Mouse (Mus musculus) midbrain, embryonic 11.5 days (tissue): ENCODE measurements around the gene Gm20696. TPM values are rescaled to one million over a fixed set of nuclear protein-coding genes. Genes with fewer than 3 reads are reported as not detected.
A peak's percentile ranks its signal among the peaks of the same experiment; 100 is the strongest.

Experiments
- ATAC-seq: fragments of 200-750 bp; cut with Nextera tagmentation; 2 replicates; pipeline ENCODE4 v1.8.0; 2017; ENCODE audit warnings: moderate TSS enrichment, moderate library complexity; ENCODE audit not compliant: low FRiP score
- DNase-seq: peaks from one replicate; pipeline ENCODE4 v3.0.0; 2015; ENCODE audit warnings: low spot score; ENCODE audit errors: missing footprints
- H3K27ac ChIP-seq: fragments of 300-500 bp; sonication (generic); 2 replicates; pipeline ENCODE4 v1.5.1; 2014; ENCODE audit warnings: low read depth, low read length
- H3K27me3 ChIP-seq: fragments of 300-500 bp; sonication (generic); 2 replicates; pipeline ENCODE4 v1.6.1; 2014; ENCODE audit warnings: mild to moderate bottlenecking, low read length, moderate library complexity, mixed read lengths; ENCODE audit not compliant: control insufficient read depth, insufficient read depth
- H3K36me3 ChIP-seq: fragments of 300-500 bp; sonication (generic); 2 replicates; pipeline ENCODE4 v1.6.1; 2014; ENCODE audit warnings: mild to moderate bottlenecking, low read length, moderate library complexity, mixed read lengths; ENCODE audit not compliant: control insufficient read depth, insufficient read depth
- H3K4me1 ChIP-seq: fragments of 300-500 bp; sonication (generic); 2 replicates; pipeline ENCODE4 v1.6.1; 2014; ENCODE audit warnings: low read length; ENCODE audit not compliant: control insufficient read depth, insufficient read depth
- H3K4me2 ChIP-seq: fragments of 300-500 bp; sonication (generic); 2 replicates; pipeline ENCODE4 v1.6.1; 2014; ENCODE audit warnings: mild to moderate bottlenecking, moderate library complexity
- H3K4me3 ChIP-seq: fragments of 300-500 bp; sonication (generic); 2 replicates; pipeline ENCODE4 v1.5.1; 2014; ENCODE audit warnings: low read depth, low read length
- H3K9ac ChIP-seq: fragments of 300-500 bp; sonication (generic); 2 replicates; pipeline ENCODE4 v1.6.1; 2014; ENCODE audit warnings: low read length
- H3K9me3 ChIP-seq: fragments of 300-500 bp; sonication (generic); 2 replicates; pipeline ENCODE4 v1.6.1; 2016; ENCODE audit warnings: low read length; ENCODE audit not compliant: control insufficient read depth
- WGBS: fragments of 180-500 bp; shearing (Covaris S2); extraction: QIAGEN DNeasy Blood & Tissue Kit; methylation state at CpG from one replicate; pipeline ENCODE4 v1.1.7; 2014; 5-methylcytosine and 5-hydroxymethylcytosine counted together
- polyA plus RNA-seq: library from polyadenylated mRNA; unstranded; fragments of >200 nt; fragmentation: Nextera tagmentation; extraction: Ambion mirVana; gene quantifications from 2 replicates; pipeline ENCODE4 v1.2.1, GENCODE M21; 2014

Gm20696 gene
- polyA plus RNA-seq, 1 experiment from 2014 or later: 3.4 TPM

- Histone ChIP-seq H3K9ac (no peak overlapping the region), H3K27me3 (no peaks in the 10 kb centered on the region), H3K27ac (no peak overlapping the region), H3K36me3 (no peaks in the 10 kb centered on the region), H3K4me3 (peak overlapping the region; percentile 3; the same call in 1 of the 2 replicates), H3K9me3 (no peaks in the 10 kb centered on the region), H3K4me1 (peaks cover 17% of the 10 kb centered on the region), H3K4me2 (peak overlapping the region; percentile 94; the same call in 1 of the 2 replicates)
- WGBS: 4% methylated on average over 4 of the region's 4 CpGs
- ATAC-seq (no peak), DNase-seq (peak; percentile 89)
Observed at GRCm38 (mm10) chr6:99519052-99519451, 147.5 kb downstream of the Gm20696 start.

DNA sequence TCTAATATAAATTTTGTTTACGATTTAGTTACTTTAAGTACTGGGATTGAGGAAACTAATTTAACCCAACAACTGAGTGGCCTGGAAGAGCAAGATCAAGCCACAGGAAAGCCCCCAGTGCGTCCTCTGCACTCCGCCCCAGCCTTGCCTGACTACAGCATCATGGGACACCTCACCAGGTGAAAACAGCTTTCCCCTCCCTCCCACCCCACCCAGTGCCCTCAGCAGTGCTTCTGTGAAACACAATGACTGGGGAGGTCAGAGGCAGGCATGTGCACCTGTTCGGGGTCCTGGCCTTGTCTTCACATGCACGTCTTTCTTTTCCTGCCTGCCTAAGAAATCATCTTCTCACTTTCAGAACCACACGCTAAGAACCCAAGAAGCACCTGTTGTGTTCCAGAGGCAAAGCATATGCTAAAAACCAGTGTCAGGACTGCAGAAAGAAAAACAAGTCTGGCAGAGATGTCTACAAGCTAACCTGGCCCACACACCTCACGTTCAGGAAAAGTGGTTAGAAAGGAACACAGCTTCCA, 150.9 kb downstream of the Gm20696 start:
- ATAC-seq (no peak), DNase-seq (no peak)
- Histone ChIP-seq H3K4me3 (no peak overlapping the region), H3K4me1 (peaks cover 17% of the 10 kb centered on the region), H3K9ac (no peak overlapping the region), H3K27me3 (no peaks in the 10 kb centered on the region), H3K4me2 (no peak overlapping the region), H3K27ac (no peak overlapping the region), H3K9me3 (no peaks in the 10 kb centered on the region), H3K36me3 (no peaks in the 10 kb centered on the region)
- 71% methylated on average over 7 of the region's 7 CpGs for WGBS

- Histone ChIP-seq H3K4me1 (peaks cover 17% of the 10 kb centered on the region), H3K4me2 (no peak overlapping the region), H3K9me3 (no peaks in the 10 kb centered on the region), H3K27me3 (no peaks in the 10 kb centered on the region), H3K27ac (no peak overlapping the region), H3K9ac (no peak overlapping the region), H3K4me3 (no peak overlapping the region), H3K36me3 (no peaks in the 10 kb centered on the region)
- ATAC-seq (no peak), DNase-seq (no peak)
- 52% methylated on average over 6 of the region's 6 CpGs for WGBS
Observed at GRCm38 (mm10) chr6:99511862-99512261, 154.7 kb downstream of the Gm20696 start.

GRCm38 (mm10) chr6:99509189-99509592, 157.4 kb downstream of the Gm20696 start:
- no peak overlapping the region for H3K9ac ChIP-seq
- H3K4me3 ChIP-seq: no peak overlapping the region
- H3K4me2 ChIP-seq: no peak overlapping the region
- H3K9me3 ChIP-seq: no peaks in the 10 kb centered on the region
- no peak overlapping the region for H3K27ac ChIP-seq
- peaks cover 10% of the 10 kb centered on the region for H3K4me1 ChIP-seq
- WGBS: 88% methylated on average over 9 of the region's 9 CpGs
- ATAC-seq: no peak
- H3K27me3 ChIP-seq: no peaks in the 10 kb centered on the region
- no peak for DNase-seq
- 0 out of 2 replicates have a peak, but pooled peaks cover 3% of the 10 kb centered on the region for H3K36me3 ChIP-seq

- no peak overlapping the region for H3K27ac ChIP-seq
- no peak overlapping the region for H3K4me2 ChIP-seq
- H3K4me3 ChIP-seq: no peak overlapping the region
- peaks cover 10% of the 10 kb centered on the region for H3K4me1 ChIP-seq
- H3K9ac ChIP-seq: no peak overlapping the region
- no peak for ATAC-seq
- H3K9me3 ChIP-seq: no peaks in the 10 kb centered on the region
- no peak for DNase-seq
- H3K36me3 ChIP-seq: peaks cover 6% of the 10 kb centered on the region; the same call in 1 of the 2 replicates
- H3K27me3 ChIP-seq: no peaks in the 10 kb centered on the region
- WGBS: 91% methylated on average over 6 of the region's 6 CpGs
Observed at GRCm38 (mm10) chr6:99506816-99507215, 159.8 kb downstream of the Gm20696 start.

DNA sequence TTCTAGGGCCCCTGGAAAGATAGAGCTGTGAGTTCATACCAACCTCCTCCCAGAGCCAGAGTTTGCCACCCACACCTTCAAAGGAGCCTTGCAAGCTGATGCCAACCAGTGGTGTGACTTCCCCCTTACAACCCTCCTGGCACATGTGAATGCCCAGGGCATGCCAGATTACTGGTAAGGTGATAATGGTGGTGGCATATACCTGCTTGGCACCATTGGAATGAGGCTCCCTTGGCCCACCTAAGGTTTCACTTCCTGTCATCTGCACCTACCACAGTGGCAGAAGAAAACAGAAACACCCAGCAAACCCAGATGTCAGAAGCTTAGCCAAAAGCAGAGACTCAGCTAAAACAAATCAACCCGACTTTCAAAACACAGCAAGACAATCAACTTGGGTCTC, 162.9 kb downstream of the Gm20696 start:
- Histone ChIP-seq H3K36me3 (peaks cover 6% of the 10 kb centered on the region; the same call in 1 of the 2 replicates), H3K9me3 (no peaks in the 10 kb centered on the region)
- no peak for DNase-seq

GRCm38 (mm10) chr6:99502727-99503126, 163.9 kb downstream of the Gm20696 start:
- no peak for DNase-seq
- Histone ChIP-seq H3K4me1 (no peaks in the 10 kb centered on the region), H3K9ac (no peak overlapping the region), H3K36me3 (peaks cover 6% of the 10 kb centered on the region; the same call in 1 of the 2 replicates), H3K4me2 (no peak overlapping the region), H3K4me3 (no peak overlapping the region), H3K27ac (no peak overlapping the region), H3K9me3 (no peaks in the 10 kb centered on the region), H3K27me3 (no peaks in the 10 kb centered on the region)
- no peak for ATAC-seq
- WGBS: 89% methylated on average over 2 of the region's 2 CpGs

More for the DNA sequence above, 162.9 kb downstream of the Gm20696 start:
- no peak overlapping the region for H3K4me2 ChIP-seq
- WGBS: 92% methylated on average over 1 of the region's 1 CpGs
- no peak overlapping the region for H3K4me3 ChIP-seq
- H3K4me1 ChIP-seq: no peaks in the 10 kb centered on the region
- no peak for ATAC-seq
- H3K9ac ChIP-seq: no peak overlapping the region
- no peak overlapping the region for H3K27ac ChIP-seq
- no peaks in the 10 kb centered on the region for H3K27me3 ChIP-seq

DNA sequence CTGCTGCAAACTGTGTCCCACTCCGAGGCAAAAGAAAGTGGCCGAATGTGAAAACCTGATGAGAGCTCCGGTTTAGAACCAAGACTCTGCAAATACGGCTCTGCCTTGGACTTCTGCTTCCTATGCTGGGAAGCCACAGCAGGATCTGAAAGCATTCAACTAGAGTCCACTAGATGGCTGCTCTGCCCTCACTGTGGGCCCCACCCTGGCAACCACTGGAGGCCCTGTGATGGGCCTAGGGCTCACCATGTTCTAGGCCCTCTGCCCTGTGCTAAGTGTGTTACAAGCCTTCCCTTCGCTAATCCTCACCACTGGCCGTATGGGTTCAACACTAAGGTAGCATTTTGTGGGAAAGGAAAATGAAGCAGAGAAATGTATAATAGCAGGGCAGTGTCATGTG, 164.3 kb downstream of the Gm20696 start:
- Histone ChIP-seq H3K4me3 (no peak overlapping the region), H3K9me3 (no peaks in the 10 kb centered on the region), H3K4me1 (no peaks in the 10 kb centered on the region), H3K27me3 (no peaks in the 10 kb centered on the region), H3K36me3 (peaks cover 6% of the 10 kb centered on the region; the same call in 1 of the 2 replicates), H3K9ac (no peak overlapping the region), H3K27ac (no peak overlapping the region), H3K4me2 (no peak overlapping the region)
- no peak for DNase-seq
- ATAC-seq: no peak
- WGBS: 87% methylated on average over 6 of the region's 6 CpGs

DNA sequence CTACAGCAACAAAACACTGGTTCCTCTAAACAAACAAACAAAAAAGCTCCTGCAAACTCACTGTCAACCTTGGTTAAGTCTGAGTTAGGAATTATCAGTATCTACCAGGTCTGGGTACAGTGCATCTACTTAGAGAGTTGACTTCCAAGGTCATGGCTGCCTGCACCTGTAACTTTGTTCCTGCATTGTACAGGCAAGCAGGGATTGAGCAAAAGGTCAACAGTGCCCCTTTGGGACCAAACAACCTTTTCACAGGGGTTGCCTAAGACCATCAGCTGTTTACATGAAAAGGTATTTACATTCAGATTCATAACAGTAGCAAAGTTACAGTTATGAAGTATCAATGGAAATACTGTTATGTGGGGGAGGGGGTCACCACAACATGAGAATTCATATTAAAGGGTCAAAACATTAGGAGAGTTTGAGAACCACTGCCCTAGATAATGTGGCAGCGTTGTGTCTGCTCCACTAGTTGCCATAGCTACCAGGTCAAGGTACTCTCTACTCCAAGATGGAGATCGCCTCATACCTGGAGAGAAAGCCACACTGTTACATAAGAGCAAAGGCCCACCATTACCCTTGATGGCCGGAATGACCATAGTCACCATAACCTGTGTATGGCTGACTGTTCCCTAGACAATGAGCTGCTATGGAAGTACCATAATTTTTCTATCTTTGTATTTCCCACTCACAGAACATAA, 165.9 kb downstream of the Gm20696 start:
- no peaks in the 10 kb centered on the region for H3K27me3 ChIP-seq
- peaks cover 3% of the 10 kb centered on the region; the same call in 1 of the 2 replicates for H3K36me3 ChIP-seq
- H3K4me1 ChIP-seq: no peaks in the 10 kb centered on the region
- no peak for DNase-seq
- ATAC-seq: no peak
- 95% methylated on average over 3 of the region's 3 CpGs for WGBS
- no peak overlapping the region for H3K4me3 ChIP-seq
- H3K27ac ChIP-seq: no peak overlapping the region
- H3K9me3 ChIP-seq: no peaks in the 10 kb centered on the region
- H3K4me2 ChIP-seq: no peak overlapping the region
- no peak overlapping the region for H3K9ac ChIP-seq
